Mouse (Mus musculus): ENCODE measurements around the gene Ugt2b38. TPM values are rescaled to one million over a fixed set of nuclear protein-coding genes. Genes with fewer than 3 reads are reported as not detected.

The Ugt2b38 gene
- total and polyA plus RNA-seq, 2 experiments from 2014 or later, result not detected

DNA sequence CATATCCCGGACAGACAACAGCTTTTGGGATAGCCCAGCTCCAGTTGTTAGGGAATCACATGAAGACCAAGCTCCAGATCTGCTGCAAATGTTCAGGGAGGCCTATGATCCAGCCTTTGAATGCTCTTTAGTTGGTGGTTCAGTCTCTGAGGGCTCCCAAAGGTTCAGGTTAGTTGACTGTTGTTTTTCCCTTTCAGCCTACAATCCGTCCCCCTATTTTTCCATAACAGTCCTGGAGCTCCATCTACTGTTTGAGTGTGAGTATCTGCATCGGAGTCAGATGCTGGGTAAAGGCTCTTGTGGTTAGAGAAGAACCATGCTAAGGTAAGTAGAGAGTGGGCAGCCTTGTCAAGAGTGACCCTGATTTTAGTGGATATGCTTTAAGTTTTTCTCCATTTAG lies 12.3 kb upstream of the Ugt2b38 start:
- Histone ChIP-seq H3K27ac (ENCODE audit: low read depth) (no peak overlapping the region), H3K36me3 (replicated peaks; ENCODE audit: control insufficient read depth, insufficient read depth, low read length) (no peaks in the 10 kb centered on the region), H3K9ac (replicated peaks; ENCODE audit: low read depth, low read length) (no peak overlapping the region), H3K27me3 (ENCODE audit: control insufficient read depth, insufficient read depth, low read length) (no peaks in the 10 kb centered on the region), H3K4me1 (ENCODE audit: control insufficient read depth, insufficient read depth) (no peaks in the 10 kb centered on the region), H3K9me3 (replicated peaks; ENCODE audit: control insufficient read depth, low read length) (no peaks in the 10 kb centered on the region), H3K4me2 (ENCODE audit: low read depth, low read length) (no peak overlapping the region), H3K4me3 (ENCODE audit: low read depth, low read length) (no peak overlapping the region)
- peak; percentile 46 for TF ChIP-seq CTCF (IDR thresholded peaks at IDR 0.05; ENCODE audit: low read depth)
- TF ChIP-seq EP300 (IDR thresholded peaks at IDR 0.05; ENCODE audit: low read depth), result no peak
- ATAC-seq (ENCODE audit: insufficient read depth, low read depth), result no peak
- peak; percentile 8 for DNase-seq (ENCODE audit: low spot score)
- WGBS, result 35% methylated on average over 3 of the region's 3 CpGs

DNA sequence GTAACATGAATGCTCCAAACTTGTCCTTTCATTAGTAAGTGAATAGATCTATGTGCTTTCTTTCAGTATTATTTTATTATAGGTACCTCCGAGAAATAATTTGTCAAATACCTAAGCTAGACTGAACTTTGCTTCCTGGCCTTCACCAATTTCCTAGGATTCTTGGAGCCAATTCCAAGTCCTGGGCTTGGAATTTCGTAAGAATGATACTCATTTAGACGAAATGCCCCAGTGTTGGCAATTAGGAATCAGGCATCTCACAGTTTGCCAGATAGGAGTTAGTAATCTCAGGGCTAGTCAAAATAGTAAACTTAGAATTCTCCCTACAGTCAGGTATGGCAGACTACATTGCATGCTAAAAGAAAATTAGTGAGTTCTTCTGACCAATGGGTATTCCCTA lies 1.7 kb upstream of the Ugt2b38 start:
- H3K4me3 ChIP-seq (ENCODE audit: low read depth, low read length), result no peak overlapping the region
- no peak for DNase-seq (ENCODE audit: low spot score)
- no peaks in the 10 kb centered on the region for H3K4me1 ChIP-seq (ENCODE audit: control insufficient read depth, insufficient read depth)
- H3K4me2 ChIP-seq (ENCODE audit: low read depth, low read length), result no peak overlapping the region
- ATAC-seq (ENCODE audit: insufficient read depth, low read depth), result no peak
- TF ChIP-seq EP300 (IDR thresholded peaks at IDR 0.05; ENCODE audit: low read depth), result no peak
- no peak for TF ChIP-seq CTCF (IDR thresholded peaks at IDR 0.05; ENCODE audit: low read depth)
- H3K27ac ChIP-seq (ENCODE audit: low read depth), result no peak overlapping the region
- H3K9me3 ChIP-seq (replicated peaks; ENCODE audit: control insufficient read depth, low read length), result no peaks in the 10 kb centered on the region
- WGBS, result 59% methylated on average over 3 of the region's 3 CpGs
- no peaks in the 10 kb centered on the region for H3K27me3 ChIP-seq (ENCODE audit: control insufficient read depth, insufficient read depth, low read length)
- no peaks in the 10 kb centered on the region for H3K36me3 ChIP-seq (replicated peaks; ENCODE audit: control insufficient read depth, insufficient read depth, low read length)
- H3K9ac ChIP-seq (replicated peaks; ENCODE audit: low read depth, low read length), result no peak overlapping the region

DNA sequence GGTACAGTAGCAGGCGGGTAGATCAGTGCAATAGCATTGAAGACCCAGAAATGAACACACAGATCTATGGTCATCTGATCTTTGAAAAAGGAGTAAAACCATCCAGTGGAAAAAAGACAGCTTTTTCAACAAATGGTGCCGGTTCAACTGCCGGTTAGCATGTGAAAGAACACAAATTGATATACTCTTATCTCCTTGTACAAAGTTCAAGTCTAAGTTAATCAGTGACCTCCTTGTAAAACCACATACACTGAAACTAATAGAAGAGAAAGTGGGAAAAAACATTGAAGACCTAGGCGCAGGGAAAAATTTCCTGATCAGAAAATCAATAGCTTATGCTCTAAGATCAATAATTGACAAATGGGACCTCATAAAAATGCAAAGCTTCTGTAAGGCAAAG lies 27.0 kb downstream of the Ugt2b38 start:
- no peak for ATAC-seq (ENCODE audit: insufficient read depth, low read depth)
- Histone ChIP-seq H3K4me2 (ENCODE audit: low read depth, low read length) (no peak overlapping the region), H3K27ac (ENCODE audit: low read depth) (no peak overlapping the region), H3K4me1 (ENCODE audit: control insufficient read depth, insufficient read depth) (no peaks in the 10 kb centered on the region), H3K4me3 (ENCODE audit: low read depth, low read length) (no peak overlapping the region), H3K27me3 (ENCODE audit: control insufficient read depth, insufficient read depth, low read length) (no peaks in the 10 kb centered on the region), H3K9me3 (replicated peaks; ENCODE audit: control insufficient read depth, low read length) (no peaks in the 10 kb centered on the region), H3K36me3 (replicated peaks; ENCODE audit: control insufficient read depth, insufficient read depth, low read length) (no peaks in the 10 kb centered on the region), H3K9ac (replicated peaks; ENCODE audit: low read depth, low read length) (no peak overlapping the region)
- no peak for DNase-seq (ENCODE audit: low spot score)
- 77% methylated on average over 4 of the region's 4 CpGs for WGBS
- TF ChIP-seq CTCF (IDR thresholded peaks at IDR 0.05; ENCODE audit: low read depth) (no peak), EP300 (IDR thresholded peaks at IDR 0.05; ENCODE audit: low read depth) (no peak)

GRCm38 (mm10) chr5:87390818-87391217 lies 33.2 kb downstream of the Ugt2b38 start:
- WGBS, result 59% methylated on average over 2 of the region's 2 CpGs
- Histone ChIP-seq H3K27me3 (ENCODE audit: control insufficient read depth, insufficient read depth, low read length) (no peaks in the 10 kb centered on the region), H3K4me2 (ENCODE audit: low read depth, low read length) (no peak overlapping the region), H3K4me3 (ENCODE audit: low read depth, low read length) (no peak overlapping the region), H3K36me3 (replicated peaks; ENCODE audit: control insufficient read depth, insufficient read depth, low read length) (no peaks in the 10 kb centered on the region), H3K4me1 (ENCODE audit: control insufficient read depth, insufficient read depth) (no peaks in the 10 kb centered on the region), H3K27ac (ENCODE audit: low read depth) (no peak overlapping the region), H3K9me3 (replicated peaks; ENCODE audit: control insufficient read depth, low read length) (no peaks in the 10 kb centered on the region), H3K9ac (replicated peaks; ENCODE audit: low read depth, low read length) (no peak overlapping the region)
- no peak for DNase-seq (ENCODE audit: low spot score)
- TF ChIP-seq CTCF (IDR thresholded peaks at IDR 0.05; ENCODE audit: low read depth) (no peak), EP300 (IDR thresholded peaks at IDR 0.05; ENCODE audit: low read depth) (no peak)
- ATAC-seq (ENCODE audit: insufficient read depth, low read depth), result no peak

DNA sequence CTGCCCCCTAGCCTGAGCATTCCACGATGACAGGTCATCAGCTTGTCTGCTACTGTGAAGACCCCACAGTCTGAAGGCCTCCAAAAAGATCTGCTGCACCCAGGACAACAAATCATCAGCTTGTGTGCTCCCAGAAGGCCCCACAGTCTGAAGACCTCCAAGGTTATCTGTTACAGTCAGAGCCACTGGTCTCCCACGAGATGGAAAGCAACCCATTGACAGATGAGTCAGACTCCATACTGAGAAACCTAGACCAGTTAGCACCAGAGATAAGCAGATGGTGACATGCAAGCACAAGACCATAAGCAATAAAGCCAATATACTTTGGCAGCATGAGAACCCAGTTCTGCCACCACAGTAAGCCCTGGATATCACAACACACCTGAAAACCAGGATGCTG lies 43.8 kb downstream of the Ugt2b38 start:
- ATAC-seq (ENCODE audit: insufficient read depth, low read depth), result no peak
- no peak for DNase-seq (ENCODE audit: low spot score)
- no peaks in the 10 kb centered on the region for H3K9me3 ChIP-seq (replicated peaks; ENCODE audit: control insufficient read depth, low read length)
- 49% methylated on average over 2 of the region's 2 CpGs for WGBS
- TF ChIP-seq CTCF (IDR thresholded peaks at IDR 0.05; ENCODE audit: low read depth) (no peak), EP300 (IDR thresholded peaks at IDR 0.05; ENCODE audit: low read depth) (no peak)
- no peak overlapping the region for H3K9ac ChIP-seq (replicated peaks; ENCODE audit: low read depth, low read length)
- no peaks in the 10 kb centered on the region for H3K36me3 ChIP-seq (replicated peaks; ENCODE audit: control insufficient read depth, insufficient read depth, low read length)
- H3K4me3 ChIP-seq (ENCODE audit: low read depth, low read length), result no peak overlapping the region
- H3K4me2 ChIP-seq (ENCODE audit: low read depth, low read length), result no peak overlapping the region
- no peak overlapping the region for H3K27ac ChIP-seq (ENCODE audit: low read depth)
- H3K27me3 ChIP-seq (ENCODE audit: control insufficient read depth, insufficient read depth, low read length), result no peaks in the 10 kb centered on the region
- no peaks in the 10 kb centered on the region for H3K4me1 ChIP-seq (ENCODE audit: control insufficient read depth, insufficient read depth)

DNA sequence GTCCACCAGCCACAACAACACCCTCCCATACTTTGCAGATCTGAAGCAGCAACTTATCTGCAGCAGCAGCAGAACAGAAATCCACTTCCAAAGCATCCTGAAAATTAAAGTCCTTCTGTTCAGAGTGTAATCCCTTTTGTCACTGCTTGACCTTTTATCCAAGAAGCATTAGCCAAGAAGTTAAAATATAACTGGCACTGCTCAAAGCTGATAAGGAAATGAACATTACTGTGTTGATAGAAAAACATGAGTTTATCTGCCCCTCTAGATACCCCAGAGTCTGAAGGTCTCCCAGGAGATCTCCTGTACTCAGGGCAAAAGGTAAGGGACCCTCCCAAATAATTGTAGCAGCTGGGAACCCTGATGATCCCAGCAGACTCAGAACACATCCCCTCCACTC lies 44.2 kb downstream of the Ugt2b38 start:
- no peak overlapping the region for H3K4me2 ChIP-seq (ENCODE audit: low read depth, low read length)
- no peaks in the 10 kb centered on the region for H3K4me1 ChIP-seq (ENCODE audit: control insufficient read depth, insufficient read depth)
- no peak overlapping the region for H3K9ac ChIP-seq (replicated peaks; ENCODE audit: low read depth, low read length)
- no peaks in the 10 kb centered on the region for H3K36me3 ChIP-seq (replicated peaks; ENCODE audit: control insufficient read depth, insufficient read depth, low read length)
- no peak overlapping the region for H3K27ac ChIP-seq (ENCODE audit: low read depth)
- TF ChIP-seq CTCF (IDR thresholded peaks at IDR 0.05; ENCODE audit: low read depth) (no peak), EP300 (IDR thresholded peaks at IDR 0.05; ENCODE audit: low read depth) (no peak)
- no peak overlapping the region for H3K4me3 ChIP-seq (ENCODE audit: low read depth, low read length)
- ATAC-seq (ENCODE audit: insufficient read depth, low read depth) (no peak), DNase-seq (ENCODE audit: low spot score) (no peak)
- no peaks in the 10 kb centered on the region for H3K9me3 ChIP-seq (replicated peaks; ENCODE audit: control insufficient read depth, low read length)
- no peaks in the 10 kb centered on the region for H3K27me3 ChIP-seq (ENCODE audit: control insufficient read depth, insufficient read depth, low read length)

Data from heart, postnatal 0 days (tissue).